Mouse (Mus musculus) lung, postnatal 0 days (tissue): ENCODE data around the gene Fau.

ENCODE experiments used
- CTCF ChIP-seq: IDR thresholded peaks from 2 replicates; pipeline ENCODE4 v1.5.1; 2016; ENCODE audit warnings: antibody characterized with exemption, mild to moderate bottlenecking
- EP300 ChIP-seq: IDR thresholded peaks from 2 replicates; pipeline ENCODE4 v1.6.1; 2016; ENCODE audit warnings: antibody characterized with exemption, mild to moderate bottlenecking, control low read depth

- TF ChIP-seq CTCF (peak; percentile 28), EP300 (no peak)
These were observed 34.6 kb upstream of the Fau start for GRCm38 (mm10) chr19:6023059-6023458.
